Mouse (Mus musculus) heart, postnatal 10 days (tissue): ENCODE measurements around the gene Prdm2. TPM values are rescaled to one million over a fixed set of nuclear protein-coding genes. Genes with fewer than 3 reads are reported as not detected.

ENCODE experiments used
- DNase-seq, 2 experiments: peaks; one replicate each; pipeline ENCODE4 v3.0.0; 2021
- intact Hi-C: fragments of 180-260 bp; cut with DNase I; formaldehyde crosslinking; loops from one replicate; pipeline ENCODE4 v1.15.1; 2025
- total RNA-seq, 2 experiments: library from RNA; stranded (reverse); gene quantifications; 2 replicates each; pipeline ENCODE4 v1.2.3; 2021

Gene Prdm2
- 10 to 100 TPM; 20.6 to 23.7 TPM for total RNA-seq

- DNase-seq, result peak; percentile 66 to 81
- intact Hi-C loops, result loop anchor here (2.0 kb wide), 1 partner anchor 100 kb away; no protein-coding TSS in a partner anchor
These were observed at the start of gene Prdm2 for GRCm38 (mm10) chr4:143212341-143213174. Prdm2 (minus strand) TSS chr4:143212995.

- intact Hi-C loops, result loop anchor here (5.0 kb wide), 1 partner anchor 122 kb away; no protein-coding TSS in a partner anchor
- no peak for DNase-seq
These were observed 47.0 kb upstream of the Prdm2 start for GRCm38 (mm10) chr4:143259718-143260349.

GRCm38 (mm10) chr4:143258517-143258916 lies 45.7 kb upstream of the Prdm2 start:
- intact Hi-C loops, result loop anchor here (5.0 kb wide), 1 partner anchor 124 kb away; no protein-coding TSS in a partner anchor
- DNase-seq, result peak; percentile 19 to 57

GRCm38 (mm10) chr4:143257971-143258370 lies 45.2 kb upstream of the Prdm2 start:
- no peak for DNase-seq
- intact Hi-C loops, result loop anchor here (5.0 kb wide), 1 partner anchor 124 kb away; no protein-coding TSS in a partner anchor

GRCm38 (mm10) chr4:143255541-143255940 lies 42.7 kb upstream of the Prdm2 start:
- no peak for DNase-seq
- intact Hi-C loops, result loop anchor here (5.0 kb wide), 1 partner anchor 127 kb away; no protein-coding TSS in a partner anchor

GRCm38 (mm10) chr4:143253356-143253755 lies 40.6 kb upstream of the Prdm2 start:
- DNase-seq, result no peak
- intact Hi-C loops, result no loop called here

- DNase-seq, result peak in 1 of 2 experiments; percentile 14
- intact Hi-C loops, result no loop called here
These were observed 35.3 kb upstream of the Prdm2 start for GRCm38 (mm10) chr4:143248050-143248449.

GRCm38 (mm10) chr4:143241294-143241693 lies 28.5 kb upstream of the Prdm2 start:
- no peak for DNase-seq
- intact Hi-C loops, result no loop called here

- DNase-seq, result no peak
- intact Hi-C loops, result no loop called here
These were observed 26.9 kb upstream of the Prdm2 start for GRCm38 (mm10) chr4:143239615-143240201.

GRCm38 (mm10) chr4:143239117-143239516 lies 26.3 kb upstream of the Prdm2 start:
- intact Hi-C loops, result no loop called here
- DNase-seq, result no peak

GRCm38 (mm10) chr4:143238241-143239031 lies 25.6 kb upstream of the Prdm2 start:
- peak; percentile 39 to 73 for DNase-seq
- intact Hi-C loops, result loop anchor here (1.0 kb wide), 2 partner anchors 125 to 211 kb away; no protein-coding TSS in a partner anchor

- intact Hi-C loops, result no loop called here
- DNase-seq, result no peak
These were observed 19.1 kb upstream of the Prdm2 start for GRCm38 (mm10) chr4:143231790-143232422.

- no peak for DNase-seq
- intact Hi-C loops, result no loop called here
These were observed 18.3 kb upstream of the Prdm2 start for GRCm38 (mm10) chr4:143231110-143231509.

GRCm38 (mm10) chr4:143227976-143228375 lies 15.2 kb upstream of the Prdm2 start:
- DNase-seq, result no peak
- intact Hi-C loops, result no loop called here

- DNase-seq, result no peak
- intact Hi-C loops, result no loop called here
These were observed 13.1 kb upstream of the Prdm2 start for GRCm38 (mm10) chr4:143225886-143226285.

- no peak for DNase-seq
- intact Hi-C loops, result no loop called here
These were observed 6.5 kb upstream of the Prdm2 start for GRCm38 (mm10) chr4:143219316-143219751.

- no peak for DNase-seq
- intact Hi-C loops, result no loop called here
These were observed 6.1 kb upstream of the Prdm2 start for GRCm38 (mm10) chr4:143218858-143219257.

- intact Hi-C loops, result no loop called here
- no peak for DNase-seq
These were observed 4.4 kb upstream of the Prdm2 start for GRCm38 (mm10) chr4:143217189-143217588.

GRCm38 (mm10) chr4:143214221-143214797 lies 1.5 kb upstream of the Prdm2 start:
- intact Hi-C loops, result no loop called here

More at GRCm38 (mm10) chr4:143214221-143214797, 1.5 kb upstream of the Prdm2 start:
- DNase-seq, result no peak
